Mouse (Mus musculus) embryonic facial prominence, embryonic 12.5 days (tissue): ENCODE measurements around the gene Ptpro. TPM values are rescaled to one million over a fixed set of nuclear protein-coding genes. Genes with fewer than 3 reads are reported as not detected.

Experiments
- ATAC-seq: fragments of 200-750 bp; cut with Nextera tagmentation; 2 replicates; pipeline ENCODE4 v1.8.0; 2017; ENCODE audit not compliant: insufficient number of reproducible peaks, insufficient read depth, low FRiP score, low TSS enrichment
- H3K27ac ChIP-seq: fragments of 300-500 bp; sonication (generic); 2 replicates; pipeline ENCODE4 v1.5.1; 2016; ENCODE audit warnings: mild to moderate bottlenecking
- H3K27me3 ChIP-seq: fragments of 300-500 bp; sonication (generic); 2 replicates; pipeline ENCODE4 v1.6.1; 2016; ENCODE audit warnings: mild to moderate bottlenecking, moderate library complexity
- H3K36me3 ChIP-seq: fragments of 300-500 bp; sonication (generic); 2 replicates; pipeline ENCODE4 v1.6.1; 2016; ENCODE audit warnings: mild to moderate bottlenecking
- H3K4me1 ChIP-seq: fragments of 300-500 bp; sonication (generic); 2 replicates; pipeline ENCODE4 v1.6.1; 2016
- H3K4me2 ChIP-seq: fragments of 300-500 bp; sonication (generic); replicated peaks from 2 replicates; pipeline ENCODE4 v1.6.1; 2016; ENCODE audit warnings: mild to moderate bottlenecking, moderate library complexity
- H3K4me3 ChIP-seq: fragments of 300-500 bp; sonication (generic); 2 replicates; pipeline ENCODE4 v1.5.1; 2016; ENCODE audit warnings: mild to moderate bottlenecking
- H3K9ac ChIP-seq: fragments of 300-500 bp; sonication (generic); 2 replicates; pipeline ENCODE4 v1.6.1; 2016; ENCODE audit warnings: mild to moderate bottlenecking, moderate library complexity
- H3K9me3 ChIP-seq: fragments of 300-500 bp; sonication (generic); 2 replicates; pipeline ENCODE4 v1.6.1; 2016; ENCODE audit warnings: mild to moderate bottlenecking, moderate library complexity
- WGBS: fragments of 180-500 bp; shearing (Covaris S2); methylation state at CpG from one replicate; pipeline ENCODE4 v1.1.7; 2016; 5-methylcytosine and 5-hydroxymethylcytosine counted together
- polyA plus RNA-seq: library from polyadenylated mRNA; unstranded; fragments of >200 nt; fragmentation: Nextera tagmentation; extraction: Ambion mirVana; gene quantifications from 2 replicates; pipeline ENCODE4 v1.2.1, GENCODE M21; 2016

Ptpro gene
- polyA plus RNA-seq, 1 experiment from 2014 or later, result 3.7 TPM

- no peaks in the 10 kb centered on the region for H3K27me3 ChIP-seq
- 0 out of 2 replicates have a peak, but pooled peaks cover 9% of the 10 kb centered on the region for H3K36me3 ChIP-seq
- no peak overlapping the region for H3K9ac ChIP-seq
- H3K27ac ChIP-seq, result no peak overlapping the region
- no peak for ATAC-seq
- H3K4me1 ChIP-seq, result no peaks in the 10 kb centered on the region
- no peak overlapping the region for H3K4me2 ChIP-seq
- no peak overlapping the region for H3K4me3 ChIP-seq
- 95% methylated on average over 7 of the region's 7 CpGs for WGBS
- H3K9me3 ChIP-seq, result no peaks in the 10 kb centered on the region
These were observed 254.4 kb downstream of the Ptpro start for GRCm38 (mm10) chr6:137506563-137506962.

GRCm38 (mm10) chr6:137508936-137509335 lies 256.8 kb downstream of the Ptpro start:
- Histone ChIP-seq H3K36me3 (0 out of 2 replicates have a peak, but pooled peaks cover 9% of the 10 kb centered on the region), H3K27ac (no peak overlapping the region), H3K4me2 (no peak overlapping the region), H3K4me3 (no peak overlapping the region), H3K9me3 (no peaks in the 10 kb centered on the region), H3K27me3 (no peaks in the 10 kb centered on the region), H3K4me1 (no peaks in the 10 kb centered on the region), H3K9ac (no peak overlapping the region)
- no peak for ATAC-seq
- 95% methylated on average over 19 of the region's 19 CpGs for WGBS

- no peaks in the 10 kb centered on the region for H3K9me3 ChIP-seq
- no peak overlapping the region for H3K4me3 ChIP-seq
- H3K27ac ChIP-seq, result no peak overlapping the region
- H3K9ac ChIP-seq, result no peak overlapping the region
- ATAC-seq, result no peak
- H3K4me2 ChIP-seq, result no peak overlapping the region
- 83% methylated on average over 14 of the region's 14 CpGs for WGBS
- 0 out of 2 replicates have a peak, but pooled peaks cover 9% of the 10 kb centered on the region for H3K36me3 ChIP-seq
- H3K27me3 ChIP-seq, result no peaks in the 10 kb centered on the region
- H3K4me1 ChIP-seq, result no peaks in the 10 kb centered on the region
These were observed 257.4 kb downstream of the Ptpro start for GRCm38 (mm10) chr6:137509341-137510045.

GRCm38 (mm10) chr6:137512753-137513152 lies 260.6 kb downstream of the Ptpro start:
- H3K9ac ChIP-seq, result no peak overlapping the region
- no peak for ATAC-seq
- H3K9me3 ChIP-seq, result no peaks in the 10 kb centered on the region
- no peaks in the 10 kb centered on the region for H3K4me1 ChIP-seq
- H3K27me3 ChIP-seq, result no peaks in the 10 kb centered on the region
- no peak overlapping the region for H3K27ac ChIP-seq
- WGBS, result 75% methylated on average over 5 of the region's 5 CpGs
- no peak overlapping the region for H3K4me2 ChIP-seq
- H3K36me3 ChIP-seq, result 0 out of 2 replicates have a peak, but pooled peaks cover under 1% of the 10 kb centered on the region
- no peak overlapping the region for H3K4me3 ChIP-seq

Other genes with a start within 250 kb of the Ptpro start
- 14.0 and 15.4 TPM in 2 replicates for gene Rerg, start 81.8 kb upstream of the Ptpro start, polyA plus RNA-seq